Mouse (Mus musculus) ovary, adult 18-20 months (tissue): ENCODE data around the gene Mctp1.
"Not testable (repeated sequence)": the region's sequence is repeated elsewhere in the genome, so short reads cannot be mapped to it uniquely, and the experiment has no call there.

Experiments
- DNase-seq: peaks from one replicate; pipeline ENCODE4 v3.0.0; 2022; ENCODE audit warnings: low spot score, mixed read lengths

Mctp1 gene

DNA sequence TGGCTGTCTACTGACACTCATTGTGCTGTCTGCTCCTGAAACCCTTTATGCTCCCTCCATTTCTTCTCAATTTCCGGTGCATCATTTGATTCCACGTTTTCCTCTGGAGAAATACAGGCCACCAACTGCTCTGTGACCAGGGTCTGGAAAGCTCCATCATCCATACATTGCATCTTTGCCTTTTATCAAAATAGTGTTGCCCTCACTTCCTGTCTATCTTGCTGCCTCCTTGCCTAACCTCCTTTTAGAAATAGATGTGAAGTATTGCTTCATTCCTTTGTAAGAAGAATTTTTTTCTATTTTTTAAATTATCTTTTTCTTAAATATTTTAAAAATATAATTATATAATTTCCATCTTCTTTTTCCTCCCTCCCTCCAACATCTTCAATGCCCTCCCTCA is 98.7 kb downstream of the Mctp1 start:
- DNase-seq = no peak

DNA sequence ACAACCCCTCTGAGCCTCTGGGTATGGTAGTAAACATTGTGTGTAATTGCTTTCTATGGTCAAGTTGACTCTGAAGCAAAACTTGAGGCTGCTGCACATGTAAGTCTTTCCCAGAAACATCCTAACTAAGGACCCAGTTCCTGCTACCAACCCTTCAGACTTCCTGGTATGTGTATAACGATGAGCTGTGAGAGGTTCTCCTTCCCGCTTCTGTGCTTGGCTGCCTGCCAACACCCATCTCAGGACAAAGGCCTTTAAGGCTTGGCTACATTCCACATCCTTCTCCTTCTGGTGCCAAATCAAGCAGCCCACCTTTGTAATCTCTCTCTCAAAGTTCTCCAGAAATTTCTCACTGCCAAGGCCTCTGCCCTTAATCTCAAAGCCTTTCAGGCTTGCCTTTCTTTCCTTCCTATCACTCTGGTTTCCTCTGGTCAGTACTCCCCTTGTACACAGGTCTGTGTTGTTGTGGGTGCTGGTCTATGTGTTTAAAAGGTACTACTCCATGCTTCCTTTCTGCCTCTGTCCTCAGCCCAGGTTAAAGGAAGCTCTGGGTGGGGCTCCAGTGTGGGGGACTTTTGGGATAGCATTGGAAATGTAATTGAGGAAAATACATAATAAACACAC is 99.9 kb downstream of the Mctp1 start:
- DNase-seq = peak; percentile 5

DNA sequence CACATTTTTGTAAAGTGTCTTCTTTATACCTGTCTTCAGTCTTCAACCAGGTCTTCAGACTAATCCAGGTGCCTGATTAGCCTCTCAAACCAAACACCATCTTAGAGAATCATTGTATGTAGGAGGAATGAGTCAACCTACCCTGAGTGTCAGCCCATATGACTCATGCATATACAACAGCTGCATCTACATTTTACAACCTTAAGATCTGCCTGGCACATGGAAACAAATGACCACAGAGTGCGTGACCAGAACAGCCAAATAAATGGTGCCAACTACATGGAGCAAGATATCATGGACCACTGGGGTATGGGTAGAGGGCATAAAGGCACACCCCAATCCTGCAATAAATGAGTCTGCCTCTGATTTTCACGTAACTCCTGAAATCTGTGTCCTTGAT is 131.6 kb downstream of the Mctp1 start:
- DNase-seq = no peak

DNA sequence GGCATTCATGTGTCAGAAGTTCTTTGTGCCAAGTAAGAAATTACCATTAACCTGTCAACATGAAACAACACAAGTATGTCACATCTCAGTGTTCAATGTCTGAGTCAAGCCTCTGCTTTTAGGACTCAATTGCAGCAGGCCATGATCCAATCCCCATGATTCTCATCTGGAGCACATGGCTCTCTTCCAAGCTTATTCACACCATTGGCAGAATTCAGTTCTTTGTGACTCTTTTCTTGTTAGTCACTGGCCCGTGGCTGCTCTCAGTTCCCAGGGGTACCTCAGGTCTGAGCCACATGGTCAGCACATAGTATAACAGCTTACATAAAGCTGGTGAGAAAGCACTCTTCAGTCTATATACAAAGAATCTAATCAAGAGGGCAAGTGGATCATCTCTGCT is 138.8 kb downstream of the Mctp1 start:
- no peak for DNase-seq

DNA sequence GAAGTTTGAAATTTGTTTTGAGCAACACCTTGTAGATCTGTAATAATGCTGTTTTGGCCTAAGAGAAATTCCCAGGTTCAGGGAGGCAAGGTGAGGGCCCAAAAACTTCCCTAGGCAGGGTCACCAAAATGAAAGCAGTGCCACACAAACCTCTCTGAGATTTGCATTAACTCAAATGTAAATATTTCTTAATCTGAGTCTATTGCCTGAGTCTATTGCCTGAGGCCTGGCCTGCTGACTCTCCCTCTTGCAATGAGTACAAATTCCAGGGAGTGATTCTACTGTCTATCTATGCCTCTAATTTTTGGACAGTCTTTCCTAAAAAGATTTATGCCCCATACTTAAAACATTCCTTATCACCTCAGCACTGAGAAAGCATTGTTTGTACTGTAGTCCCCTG is 143.0 kb downstream of the Mctp1 start:
- DNase-seq = no peak

DNA sequence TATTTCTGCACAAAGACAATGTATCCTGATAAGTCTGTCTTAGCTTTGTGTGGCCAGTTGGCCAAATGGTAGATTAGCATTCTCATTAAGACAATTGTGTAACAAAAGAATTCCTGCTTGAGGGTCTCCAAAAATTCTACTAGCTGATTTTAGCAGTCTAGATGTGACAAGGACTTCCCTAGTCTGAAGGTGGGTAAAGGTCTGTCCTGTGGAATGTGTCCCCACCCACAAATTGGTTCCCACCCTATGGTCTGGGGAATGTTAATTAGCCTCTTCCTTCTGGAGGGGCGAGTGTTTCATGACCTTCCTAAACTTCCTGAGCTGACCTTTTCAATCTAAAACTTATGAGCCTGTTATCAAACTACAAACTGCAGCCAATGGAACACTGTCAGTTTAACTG is 143.4 kb downstream of the Mctp1 start:
- DNase-seq = no peak

DNA sequence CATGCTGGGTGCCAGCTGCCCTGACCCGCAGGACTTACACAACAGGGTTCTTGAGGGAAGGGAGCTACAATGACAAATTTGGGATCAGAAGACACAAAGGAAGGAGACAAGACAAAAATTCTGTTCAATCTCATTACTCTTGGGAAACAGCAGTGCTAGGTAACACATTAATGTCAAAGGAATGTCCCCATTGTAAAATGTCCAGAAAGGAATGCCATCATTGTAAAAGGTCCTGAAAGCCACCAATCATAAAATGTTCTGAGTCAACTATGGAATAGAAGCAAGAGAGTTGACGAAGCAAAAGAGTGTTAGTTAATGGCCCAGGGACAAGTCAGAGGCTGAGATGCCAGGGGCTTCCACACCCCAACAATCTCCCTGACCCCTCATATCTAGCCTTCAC is 145.6 kb downstream of the Mctp1 start:
- no peak for DNase-seq

DNA sequence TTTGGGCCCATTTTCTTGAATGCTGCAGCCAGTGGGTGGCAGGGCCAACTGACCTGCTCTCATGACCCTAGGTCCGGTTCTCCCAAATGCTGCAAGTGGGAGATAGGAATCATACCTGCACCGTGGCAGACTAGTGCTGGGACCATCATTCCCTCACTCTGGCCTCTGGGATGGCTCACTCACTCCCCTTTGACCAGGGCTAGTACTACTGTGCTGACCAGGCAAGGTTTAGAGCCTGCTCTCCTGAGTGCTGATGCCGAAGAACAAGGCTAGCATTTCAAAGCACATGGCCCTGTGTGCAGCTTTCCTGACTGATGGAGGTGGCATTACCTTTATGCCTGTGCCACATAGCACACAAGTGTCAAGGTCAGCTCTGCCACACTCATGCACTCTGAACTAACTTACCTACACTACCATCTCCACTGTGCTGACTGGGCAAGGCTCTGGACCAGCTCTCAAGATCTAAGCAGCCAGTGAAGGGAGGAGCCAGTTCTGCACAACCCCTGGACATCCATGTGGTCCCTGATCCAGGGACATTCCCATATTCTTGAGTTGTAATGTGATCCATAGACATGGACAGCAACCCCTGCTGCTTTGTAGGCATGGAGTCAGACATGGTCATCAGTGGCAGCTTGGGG is 146.7 kb downstream of the Mctp1 start:
- DNase-seq = no peak

DNA sequence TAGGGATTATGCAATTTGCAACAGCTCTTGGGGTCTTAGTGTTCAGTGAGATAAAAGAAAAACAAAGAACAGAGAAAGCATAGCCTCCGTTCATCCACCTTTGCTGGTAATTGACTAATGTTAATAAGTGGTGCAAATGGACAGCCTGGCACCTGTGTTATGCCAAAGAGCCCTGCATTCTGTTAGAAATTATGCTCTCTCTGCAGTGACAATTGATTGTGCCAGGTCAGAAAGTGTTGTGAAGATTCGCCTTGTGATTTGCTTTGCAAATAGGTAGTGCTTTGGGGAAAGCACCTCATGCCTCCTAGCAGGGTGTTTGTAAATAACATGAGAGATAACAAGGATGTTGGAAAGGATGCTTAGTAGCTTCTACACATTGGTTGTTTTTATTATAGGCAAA is 163.5 kb downstream of the Mctp1 start:
- no peak for DNase-seq

DNA sequence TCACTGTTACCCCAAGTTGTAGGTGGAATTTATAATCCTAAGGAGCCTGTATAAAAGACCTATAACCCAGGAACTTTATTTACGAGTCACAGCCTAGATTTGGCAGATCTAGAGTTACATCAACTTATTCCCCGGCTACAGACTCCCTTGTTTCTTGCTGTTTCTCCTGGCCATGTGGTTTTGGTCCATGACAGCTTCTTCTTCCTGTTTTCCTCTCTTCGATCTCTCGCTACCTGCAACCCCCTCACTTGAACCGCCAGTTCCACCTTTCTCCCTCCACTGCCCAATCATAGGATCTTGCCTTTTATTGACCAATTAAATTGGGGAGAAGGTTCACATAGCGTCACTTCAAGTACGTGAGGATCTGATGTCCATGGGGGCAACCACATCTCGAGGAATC is 176.6 kb downstream of the Mctp1 start:
- DNase-seq = no peak

DNA sequence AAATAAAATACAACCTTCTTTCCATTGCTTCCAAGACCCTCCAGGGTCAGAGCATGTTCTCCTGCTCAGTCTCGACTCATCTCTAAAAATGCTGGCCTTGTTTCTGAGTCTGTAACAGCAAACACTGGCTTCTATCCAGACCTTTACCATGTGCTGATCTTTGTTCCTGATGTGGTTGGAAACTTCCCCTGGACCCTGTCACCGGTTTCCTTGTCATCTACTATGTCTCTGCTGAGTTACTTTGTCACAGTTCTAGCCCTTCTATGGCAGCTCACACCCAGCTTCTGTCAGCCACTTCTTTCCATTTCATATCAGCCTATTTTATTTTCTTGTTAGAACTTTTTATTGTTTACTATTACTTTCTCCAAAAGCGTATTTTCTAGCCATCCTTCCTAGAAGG is 177.3 kb downstream of the Mctp1 start:
- no peak for DNase-seq

DNA sequence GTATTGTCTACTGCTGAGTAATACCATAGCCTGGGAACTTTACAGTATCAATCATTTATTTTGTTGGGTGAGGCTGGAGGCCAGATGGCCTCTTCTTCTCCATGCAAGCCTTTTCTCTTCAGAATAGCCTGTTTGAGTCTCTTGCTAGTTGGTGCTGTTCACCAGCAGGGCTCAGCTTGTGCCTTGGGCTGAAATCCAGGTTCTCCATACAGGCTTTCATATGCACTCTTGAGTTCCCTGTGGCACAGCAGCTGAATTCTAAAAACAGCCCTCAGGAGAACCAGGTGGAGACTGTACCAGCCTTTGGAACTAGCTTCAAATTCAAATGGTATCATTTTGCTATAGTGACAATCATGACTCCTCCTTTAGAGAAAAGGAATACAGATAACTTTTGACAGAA is 179.7 kb downstream of the Mctp1 start:
- DNase-seq = no peak

DNA sequence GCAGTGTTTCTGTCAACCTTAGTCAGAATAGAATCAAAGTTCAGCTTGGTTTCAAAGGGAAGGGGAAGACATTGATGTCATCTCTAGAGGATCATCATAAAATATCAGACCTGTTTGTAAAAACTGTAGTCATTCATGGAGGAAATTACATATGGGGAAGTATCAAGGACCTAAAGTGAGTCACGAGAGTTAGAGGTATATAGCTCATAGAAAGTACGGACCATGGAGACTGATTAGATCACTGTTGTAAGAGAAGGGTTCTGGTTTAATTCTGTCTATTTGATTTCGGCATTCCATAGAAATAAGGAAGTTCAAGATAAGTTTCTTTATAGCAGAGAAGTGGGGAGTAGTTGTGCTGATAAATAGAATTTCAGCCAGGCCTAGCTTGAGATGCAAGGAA is 181.7 kb downstream of the Mctp1 start:
- DNase-seq = no peak

DNA sequence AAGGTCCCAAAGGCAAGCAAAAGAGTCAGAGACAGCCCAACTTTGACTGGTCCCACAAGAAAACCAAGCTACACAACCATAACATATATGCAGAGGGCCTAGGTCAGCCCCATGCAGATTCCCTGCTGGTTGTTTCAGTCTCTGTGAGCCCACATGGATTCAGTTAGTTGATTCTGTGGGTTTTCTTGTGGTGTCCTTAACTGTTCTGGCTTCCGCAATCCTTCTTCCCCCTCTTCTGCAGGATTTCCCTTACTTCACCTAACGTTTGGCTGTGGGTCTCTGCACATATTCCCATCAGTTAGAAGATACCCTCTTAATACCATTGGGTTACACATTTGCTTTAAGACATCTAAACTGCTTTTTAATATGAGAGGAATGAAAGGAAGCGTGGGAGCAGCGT is 183.1 kb downstream of the Mctp1 start:
- no peak for DNase-seq

DNA sequence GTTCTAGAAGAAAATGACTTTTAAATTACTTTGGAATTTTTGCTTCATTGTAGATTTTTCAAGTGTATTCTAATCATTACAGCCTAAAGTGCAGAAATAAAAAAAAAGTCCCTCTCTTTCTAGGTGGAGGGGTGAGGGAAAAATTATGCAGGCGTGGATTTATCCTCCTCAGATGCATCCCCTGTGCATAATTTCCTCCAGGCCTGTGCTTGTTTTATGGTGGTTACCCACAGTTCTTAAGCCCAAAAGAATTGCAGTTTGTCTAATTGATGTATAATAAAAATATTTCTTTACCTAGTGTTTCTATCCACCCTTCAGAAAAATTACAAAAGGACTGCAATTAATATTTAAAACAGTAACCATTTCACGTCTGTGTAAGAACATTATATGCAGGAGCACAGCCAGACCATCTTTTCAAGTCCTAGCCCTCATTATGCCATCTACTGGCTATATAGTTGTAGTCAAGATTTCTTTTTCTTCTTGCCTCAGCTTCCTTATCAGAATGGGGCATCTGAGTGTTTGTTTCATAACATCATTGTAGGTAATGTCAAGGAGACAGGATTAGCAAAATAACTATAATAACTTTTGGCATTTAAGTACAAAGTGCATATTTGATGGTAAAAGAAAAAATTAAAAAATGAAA is 184.4 kb downstream of the Mctp1 start:
- DNase-seq = no peak

DNA sequence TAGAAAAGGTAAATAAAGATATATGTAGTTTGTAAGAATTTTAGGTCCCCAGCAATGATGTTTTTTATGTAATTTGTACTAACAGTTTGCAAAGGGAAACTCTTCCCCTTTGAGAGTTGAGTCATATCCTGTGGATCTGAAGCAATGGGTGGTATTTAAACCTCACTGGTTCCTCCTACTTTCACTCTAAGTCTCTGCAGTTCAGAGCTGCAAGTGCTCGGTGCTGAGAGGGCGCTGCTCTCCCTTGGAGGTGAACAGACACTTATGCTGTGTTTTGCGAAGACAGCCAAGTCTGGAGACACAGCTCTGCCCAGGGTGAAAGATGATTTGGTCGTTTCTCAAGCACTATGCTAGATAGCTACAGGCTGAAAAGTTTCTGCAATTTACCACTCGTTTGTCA is 195.1 kb downstream of the Mctp1 start:
- peak; percentile 3 for DNase-seq

DNA sequence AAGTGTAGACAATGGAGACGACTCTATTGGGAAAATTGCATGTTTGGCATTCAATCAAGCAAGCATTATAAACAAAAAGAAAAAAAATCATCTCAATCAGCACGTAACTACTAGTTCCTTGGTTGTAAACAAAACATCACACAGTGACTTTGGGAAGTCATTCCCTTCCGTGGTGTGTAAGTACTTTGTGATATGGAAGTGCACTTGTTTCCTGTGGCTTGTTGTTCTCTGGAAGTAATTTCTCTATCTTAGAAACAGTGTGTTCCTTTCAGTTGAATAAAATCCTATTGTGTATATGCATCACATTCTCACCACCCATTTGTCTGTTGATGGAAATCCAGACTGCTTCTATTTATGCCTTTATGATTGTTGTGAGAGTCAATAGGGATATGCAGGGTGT is 201.1 kb downstream of the Mctp1 start:
- DNase-seq = no peak

DNA sequence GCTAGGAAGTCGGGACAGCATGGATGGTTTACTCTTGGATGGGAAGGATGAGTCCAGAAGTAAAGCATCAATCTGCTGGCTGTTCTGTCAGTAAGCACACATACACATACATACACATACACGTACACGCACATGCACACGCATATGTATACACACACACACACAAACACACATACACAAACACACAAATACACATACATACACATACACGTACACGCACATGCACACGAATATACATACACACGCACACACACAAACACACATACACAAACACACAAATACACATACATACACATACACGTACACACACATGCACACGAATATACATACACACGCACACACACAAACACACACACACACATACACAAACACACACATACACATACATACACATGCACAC is 206.4 kb downstream of the Mctp1 start:
- not testable (repeated sequence) for DNase-seq

DNA sequence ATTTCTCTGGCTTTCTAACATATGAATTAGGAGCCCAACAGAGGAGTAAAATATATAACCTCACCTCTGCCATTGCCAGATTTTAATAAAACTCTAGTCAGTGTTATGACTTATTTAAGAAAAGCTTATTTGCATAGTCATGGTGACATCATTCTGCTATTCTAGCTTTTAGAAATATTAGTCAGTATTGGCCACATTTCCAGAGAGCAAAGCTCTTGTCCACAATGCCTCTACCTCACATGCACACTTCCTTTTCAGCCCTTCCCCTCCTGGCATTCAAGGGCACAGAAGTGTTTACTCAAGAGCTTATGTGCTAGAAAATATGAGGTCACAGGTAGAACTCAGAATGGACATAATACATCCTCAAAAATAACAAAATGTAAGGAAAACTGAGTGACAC is 206.9 kb downstream of the Mctp1 start:
- no peak for DNase-seq

DNA sequence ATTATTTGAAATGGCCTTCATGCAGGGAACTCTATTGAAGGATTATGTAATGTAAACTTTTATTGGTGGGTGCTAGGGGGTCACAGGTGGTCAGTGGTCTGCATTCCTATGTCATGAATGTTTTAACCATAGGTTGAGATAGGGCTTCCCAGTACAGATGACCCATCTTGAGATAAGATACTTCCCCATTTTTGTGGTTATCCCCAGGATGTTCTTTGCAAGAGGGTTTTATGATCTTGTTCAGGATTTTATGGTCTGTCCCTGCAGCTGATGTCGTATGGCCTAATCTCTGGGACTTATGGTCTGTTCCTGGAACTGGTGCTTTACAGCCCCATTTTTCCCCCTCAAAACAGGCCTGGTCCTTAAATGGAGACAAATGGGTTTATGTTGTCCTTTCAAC is 207.4 kb downstream of the Mctp1 start:
- no peak for DNase-seq

DNA sequence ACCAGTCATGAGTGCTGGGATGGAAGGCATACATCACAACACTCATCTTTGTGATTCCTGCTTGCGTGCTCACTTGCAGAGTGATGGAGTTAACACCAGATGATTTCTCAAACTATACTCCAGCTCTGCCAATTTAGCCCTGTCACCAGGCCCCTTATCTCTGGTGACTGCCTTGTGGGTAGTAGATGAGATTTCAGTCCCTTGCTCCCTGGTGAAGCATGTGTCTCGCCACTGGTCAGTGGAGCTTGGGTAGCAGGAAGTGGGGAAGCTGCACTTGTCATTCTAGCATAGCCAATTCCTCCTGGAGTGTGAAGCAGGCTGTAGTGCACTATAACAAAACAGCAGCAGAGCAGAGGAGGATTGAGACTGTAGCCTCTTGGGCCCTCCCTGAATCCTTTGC is 208.6 kb downstream of the Mctp1 start:
- no peak for DNase-seq

DNA sequence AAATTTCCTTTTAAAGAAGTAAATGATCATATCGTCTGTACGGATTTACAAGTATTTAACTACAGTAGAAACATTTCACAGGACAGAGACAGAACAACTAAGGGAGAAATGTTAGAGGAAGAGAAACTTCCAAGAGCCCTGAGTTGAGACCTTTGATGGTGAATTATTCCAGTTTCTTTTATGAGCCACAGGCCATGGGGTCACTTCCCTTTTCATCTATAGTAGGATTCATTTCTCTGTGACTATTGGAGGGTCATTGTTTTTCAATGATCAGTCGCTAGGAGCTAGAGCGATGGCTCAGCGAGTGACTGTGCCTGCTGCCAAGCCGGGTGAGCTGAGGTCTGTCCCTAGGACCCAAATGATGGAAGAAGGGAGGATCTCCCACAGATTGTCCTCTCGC is 212.7 kb downstream of the Mctp1 start:
- DNase-seq = no peak

DNA sequence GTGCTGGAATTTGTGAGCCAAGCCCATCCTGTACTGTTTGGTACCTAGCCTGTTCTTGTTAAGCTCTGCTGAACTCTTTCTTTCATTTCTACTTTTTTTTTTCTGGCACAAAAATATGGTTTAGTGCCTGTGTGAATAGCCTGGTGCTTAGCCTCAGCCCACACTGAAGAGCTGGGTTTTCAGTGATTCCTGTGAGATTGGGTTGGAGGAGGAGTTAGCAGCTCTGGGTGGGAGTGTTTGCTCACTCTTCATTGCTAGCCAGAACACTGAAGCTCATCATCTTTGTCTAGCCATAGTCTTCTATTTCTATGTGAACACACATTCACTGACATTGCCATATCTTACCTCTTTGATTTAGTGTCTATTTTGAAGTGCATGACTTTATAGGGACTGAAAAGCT is 225.1 kb downstream of the Mctp1 start:
- no peak for DNase-seq

DNA sequence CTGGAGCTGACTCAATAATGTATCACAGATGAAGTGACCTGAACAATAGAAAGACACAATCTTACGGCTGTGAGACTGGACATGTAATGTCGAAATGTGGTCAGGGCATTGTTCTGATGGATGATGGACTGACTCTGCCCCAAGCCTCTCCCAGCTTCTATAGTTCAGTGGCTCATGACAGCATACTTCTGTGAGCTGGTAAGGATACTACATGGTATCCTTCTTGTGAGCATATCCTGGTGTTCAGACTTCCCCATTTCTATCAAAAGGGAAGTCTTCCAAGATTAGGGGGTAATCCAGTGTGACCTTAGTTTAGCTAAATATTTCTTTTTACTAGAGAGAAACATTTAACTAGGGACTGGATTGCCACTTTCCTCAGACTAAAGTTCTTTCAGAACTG is 227.2 kb downstream of the Mctp1 start:
- DNase-seq = no peak
